Mouse (Mus musculus): ENCODE data around the gene Rab23.

GRCm38 (mm10) chr1:33680435-33680834 lies 39.3 kb upstream of the Rab23 start:
- TF ChIP-seq CTCF (IDR thresholded peaks at IDR 0.05; ENCODE audit: control insufficient read depth, insufficient read depth, insufficient replicate concordance, low read depth, low read length) (no peak), POLR2A (IDR thresholded peaks at IDR 0.05; ENCODE audit: control insufficient read depth, low read depth, low read length) (no peak)
